Mouse (Mus musculus) spleen, adult 2 months (tissue): Measurements from ENCODE around the gene Nos2.

Source experiments
- CTCF ChIP-seq: fragments of 200-500 bp; IDR thresholded peaks from 2 replicates; pipeline ENCODE4 v1.5.1; 2011; ENCODE audit warnings: mild to moderate bottlenecking, inconsistent platforms; ENCODE audit not compliant: insufficient read depth, insufficient read length, insufficient replicate concordance; ENCODE audit errors: extremely low read depth
- POLR2A ChIP-seq: fragments of 200-500 bp; IDR thresholded peaks from 2 replicates; pipeline ENCODE4 v1.6.1; 2011; ENCODE audit warnings: low read depth, low read length, inconsistent platforms

DNA sequence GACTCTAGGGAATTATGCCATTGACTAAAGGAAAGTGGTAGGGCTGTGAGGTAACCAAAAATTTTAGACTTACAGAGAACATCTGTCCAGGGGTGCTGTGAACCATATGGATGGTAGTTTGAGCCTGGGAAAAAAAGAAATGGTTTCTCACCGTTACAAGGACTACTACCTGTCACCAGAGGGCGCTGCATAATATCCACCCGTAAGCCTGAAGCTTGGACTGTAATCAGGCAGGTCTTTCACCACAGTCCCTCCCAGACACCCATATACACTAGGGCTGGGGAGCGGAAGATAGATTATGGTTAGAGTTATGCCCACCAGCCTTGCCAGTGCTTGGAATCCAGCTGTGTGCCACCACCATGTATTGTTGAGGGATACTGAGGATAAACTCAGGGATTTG lies 46.8 kb downstream of the Nos2 start:
- TF ChIP-seq CTCF (peak; percentile 34; the same call in 1 of the 2 replicates), POLR2A (no peak)
